In genomic region chr7:136525821-136526220, GRCm38 (mm10) we compare ENCODE assay signal across 28 mouse cellular contexts.
DNase-seq lines count a peak whose midpoint lies in the region; ATAC-seq and TF ChIP-seq lines count a peak whose summit lies in the region.
"Had no signal": no experiment of that assay in that cellular context is flagged by ENCODE, and none has a peak within 500 bp of the region (broad histone marks: within the 10 kb centered on the region; RNA-seq: fewer than 3 reads in every experiment).

No protein-coding gene starts in this region.

- DNase-seq in forebrain, embryonic 11.5 days (ENCODE audit: low spot score), result peak; percentile 22
- no peak for DNase-seq in forebrain, embryonic 10.5 days (ENCODE audit: extremely low spot score, low spot score)
- peak; percentile 58 for DNase-seq in kidney, adult 2 months
- no peak for DNase-seq in kidney, adult 18-20 months
- DNase-seq in kidney, postnatal 14 days, result peak; percentile 20
- no peak for DNase-seq in kidney, postnatal 10 days
- peak; percentile 12 for DNase-seq in midbrain, embryonic 11.5 days (ENCODE audit: low spot score, missing footprints)
- DNase-seq: adrenal gland, adult 8-10 months; adrenal gland, postnatal 25 days; cerebellum, adult 11-12 months; cerebellum, adult 8-10 months; cerebellum, postnatal 10 days; cerebellum, postnatal 36 days; embryo, embryonic 11 days; forebrain, postnatal 0 days; gastrocnemius, adult 2 months; gastrocnemius, postnatal 14 days; heart, adult 18-20 months had no signal

- H3K9me3 ChIP-seq in forebrain, embryonic 11.5 days (ENCODE audit: control insufficient read depth, low read length), result no peaks in the 10 kb centered on the region
- no peaks in the 10 kb centered on the region for H3K9me3 ChIP-seq in forebrain, embryonic 10.5 days
- no peaks in the 10 kb centered on the region for H3K9me3 ChIP-seq in midbrain, embryonic 11.5 days (ENCODE audit: control insufficient read depth, low read length)
- no peaks in the 10 kb centered on the region for H3K9me3 ChIP-seq in midbrain, embryonic 13.5 days
- H3K9me3 ChIP-seq: embryonic facial prominence, embryonic 10.5 days; embryonic facial prominence, embryonic 13.5 days; heart, embryonic 13.5 days; hindbrain, embryonic 10.5 days; hindbrain, embryonic 13.5 days had no signal

- no peaks in the 10 kb centered on the region for H3K36me3 ChIP-seq in forebrain, embryonic 11.5 days (ENCODE audit: control insufficient read depth, insufficient read depth, low read length)
- no peaks in the 10 kb centered on the region for H3K36me3 ChIP-seq in forebrain, embryonic 10.5 days (replicated peaks)
- H3K36me3 ChIP-seq in kidney, adult 2 months (ENCODE audit: control insufficient read depth, insufficient read depth, low read length), result no peaks in the 10 kb centered on the region
- no peaks in the 10 kb centered on the region for H3K36me3 ChIP-seq in midbrain, embryonic 11.5 days (ENCODE audit: control insufficient read depth, insufficient read depth, low read length)
- no peaks in the 10 kb centered on the region for H3K36me3 ChIP-seq in midbrain, embryonic 13.5 days
- H3K36me3 ChIP-seq: embryonic facial prominence, embryonic 10.5 days; embryonic facial prominence, embryonic 13.5 days; heart, embryonic 13.5 days; hindbrain, embryonic 10.5 days; hindbrain, embryonic 13.5 days had no signal

- 92% methylated on average over 9 of the region's 9 CpGs for WGBS in forebrain, embryonic 11.5 days
- WGBS in forebrain, embryonic 10.5 days, result 94% methylated on average over 9 of the region's 9 CpGs
- 51% methylated on average over 9 of the region's 9 CpGs for WGBS in kidney, adult 2 months
- WGBS in midbrain, embryonic 11.5 days, result 89% methylated on average over 9 of the region's 9 CpGs
- WGBS in midbrain, embryonic 13.5 days, result 93% methylated on average over 9 of the region's 9 CpGs

- no peak overlapping the region for H3K4me3 ChIP-seq in forebrain, embryonic 11.5 days (ENCODE audit: low read depth, low read length)
- H3K4me3 ChIP-seq in forebrain, embryonic 10.5 days, result no peak overlapping the region
- no peak overlapping the region for H3K4me3 ChIP-seq in kidney, adult 2 months (ENCODE audit: insufficient read depth, low read depth, low read length)
- no peak overlapping the region for H3K4me3 ChIP-seq in midbrain, embryonic 11.5 days (ENCODE audit: low read depth, low read length)
- no peak overlapping the region for H3K4me3 ChIP-seq in midbrain, embryonic 13.5 days (replicated peaks)
- H3K4me3 ChIP-seq: embryonic facial prominence, embryonic 10.5 days; embryonic facial prominence, embryonic 13.5 days; erythroblast, embryonic 14.5 days; gastrocnemius, adult 2 months; heart, embryonic 13.5 days; hindbrain, embryonic 10.5 days; hindbrain, embryonic 13.5 days had no signal

- H3K27ac ChIP-seq in forebrain, embryonic 11.5 days (ENCODE audit: low read depth, low read length), result no peak overlapping the region
- no peak overlapping the region for H3K27ac ChIP-seq in forebrain, embryonic 10.5 days
- no peak overlapping the region for H3K27ac ChIP-seq in kidney, adult 2 months (ENCODE audit: insufficient read depth, low read depth, low read length)
- H3K27ac ChIP-seq in midbrain, embryonic 11.5 days (ENCODE audit: low read depth, low read length), result no peak overlapping the region
- no peak overlapping the region for H3K27ac ChIP-seq in midbrain, embryonic 13.5 days
- H3K27ac ChIP-seq: embryonic facial prominence, embryonic 10.5 days; embryonic facial prominence, embryonic 13.5 days; gastrocnemius, adult 2 months; heart, embryonic 13.5 days; hindbrain, embryonic 10.5 days; hindbrain, embryonic 13.5 days had no signal

- H3K27me3 ChIP-seq in forebrain, embryonic 11.5 days (ENCODE audit: control insufficient read depth, insufficient read depth, low read length), result no peaks in the 10 kb centered on the region
- H3K27me3 ChIP-seq in forebrain, embryonic 10.5 days (ENCODE audit: poor library complexity, severe bottlenecking), result peaks cover 29% of the 10 kb centered on the region
- no peaks in the 10 kb centered on the region for H3K27me3 ChIP-seq in kidney, adult 2 months (replicated peaks; ENCODE audit: control insufficient read depth, insufficient read depth, low read length)
- H3K27me3 ChIP-seq in midbrain, embryonic 11.5 days (ENCODE audit: control insufficient read depth, insufficient read depth, low read length), result no peaks in the 10 kb centered on the region
- H3K27me3 ChIP-seq in midbrain, embryonic 13.5 days, result no peaks in the 10 kb centered on the region
- H3K27me3 ChIP-seq: embryonic facial prominence, embryonic 13.5 days; heart, embryonic 13.5 days; hindbrain, embryonic 13.5 days had no signal

- no peak overlapping the region for H3K4me2 ChIP-seq in forebrain, embryonic 11.5 days (ENCODE audit: low read depth, low read length, severe bottlenecking)
- no peak overlapping the region for H3K4me2 ChIP-seq in midbrain, embryonic 11.5 days
- H3K4me2 ChIP-seq in midbrain, embryonic 13.5 days (replicated peaks), result no peak overlapping the region
- H3K4me2 ChIP-seq: embryonic facial prominence, embryonic 13.5 days; heart, embryonic 13.5 days; hindbrain, embryonic 13.5 days had no signal

- no peak for TF ChIP-seq POLR2A in kidney, adult 2 months (IDR thresholded peaks at IDR 0.05; ENCODE audit: low read depth, low read length)

- no peak for ATAC-seq in forebrain, embryonic 11.5 days (replicated peaks; ENCODE audit: low FRiP score)
- no peak for ATAC-seq in midbrain, embryonic 11.5 days (ENCODE audit: low FRiP score)
- ATAC-seq in midbrain, embryonic 13.5 days, result no peak
- ATAC-seq: activated CD4-positive, CD25-positive, alpha-beta regulatory T cell, adult 4 months; forebrain, embryonic 14.5 days; forebrain, postnatal 0 days; hindbrain, embryonic 16.5 days had no signal

- TF ChIP-seq CTCF in kidney, adult 2 months (conservative IDR thresholded peaks at IDR 0.05; ENCODE audit: insufficient read depth, insufficient read length, low read depth, low read length), result no peak

- no peak overlapping the region for H3K9ac ChIP-seq in forebrain, embryonic 11.5 days (ENCODE audit: low read length)
- H3K9ac ChIP-seq in midbrain, embryonic 11.5 days (ENCODE audit: low read length), result no peak overlapping the region
- H3K9ac ChIP-seq in midbrain, embryonic 13.5 days (replicated peaks), result no peak overlapping the region
- H3K9ac ChIP-seq: embryonic facial prominence, embryonic 13.5 days; forebrain, postnatal 0 days; heart, embryonic 13.5 days; hindbrain, embryonic 13.5 days had no signal

- H3K4me1 ChIP-seq in forebrain, embryonic 11.5 days (replicated peaks; ENCODE audit: control insufficient read depth, insufficient read depth, low read length), result no peaks in the 10 kb centered on the region
- no peaks in the 10 kb centered on the region for H3K4me1 ChIP-seq in forebrain, embryonic 10.5 days
- H3K4me1 ChIP-seq in kidney, adult 2 months (ENCODE audit: control insufficient read depth, insufficient read depth, low read length), result 0 out of 2 replicates have a peak, but pooled peaks cover 6% of the 10 kb centered on the region
- no peaks in the 10 kb centered on the region for H3K4me1 ChIP-seq in midbrain, embryonic 11.5 days (ENCODE audit: control insufficient read depth, insufficient read depth, low read length)
- no peaks in the 10 kb centered on the region for H3K4me1 ChIP-seq in midbrain, embryonic 13.5 days (replicated peaks)
- H3K4me1 ChIP-seq: embryonic facial prominence, embryonic 10.5 days; embryonic facial prominence, embryonic 13.5 days; heart, embryonic 13.5 days; hindbrain, embryonic 10.5 days; hindbrain, embryonic 13.5 days had no signal

Comparison
In these comparisons a context has a peak if more than half of its experiments do, and no peak if none do; other contexts are left out.
1. DNase-seq: peak in forebrain, embryonic 11.5 days (single experiment), kidney, adult 2 months (single experiment), kidney, postnatal 14 days (single experiment) and midbrain, embryonic 11.5 days (single experiment); none in forebrain, embryonic 10.5 days (single experiment), kidney, adult 18-20 months (single experiment) and kidney, postnatal 10 days (single experiment).